Mouse (Mus musculus) ovary, postnatal 14 days (tissue): ENCODE data around the gene Ralgds.

ENCODE experiments used
- DNase-seq: peaks from one replicate; pipeline ENCODE4 v3.0.0; 2022; ENCODE audit warnings: low spot score

The Ralgds gene

DNA sequence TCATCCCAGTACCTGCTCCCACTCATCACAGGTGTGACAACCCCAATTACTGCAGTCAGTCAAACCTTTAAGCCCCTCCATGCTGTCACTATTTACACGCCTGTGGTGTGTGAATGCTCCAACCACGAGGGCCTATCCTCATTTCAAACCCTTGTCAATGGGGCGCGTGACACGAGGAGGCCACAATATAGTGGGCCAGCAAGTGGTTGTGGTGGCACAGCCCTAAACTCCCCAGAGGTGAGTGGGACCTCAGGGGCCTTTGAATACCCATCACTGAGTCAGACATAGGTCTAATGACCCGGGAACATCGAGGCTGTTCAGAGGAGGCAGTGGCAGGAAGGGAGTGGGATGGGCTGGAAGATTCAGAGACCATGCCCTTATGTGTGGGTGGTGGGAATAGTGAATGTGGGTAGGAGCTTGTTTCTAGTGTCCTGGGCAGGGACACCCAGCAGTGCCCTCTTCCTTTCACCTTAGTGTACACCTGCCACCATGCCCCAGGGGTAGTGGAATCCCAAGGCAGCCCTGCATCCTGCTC is 21.0 kb downstream of the Ralgds start:
- DNase-seq = no peak

DNA sequence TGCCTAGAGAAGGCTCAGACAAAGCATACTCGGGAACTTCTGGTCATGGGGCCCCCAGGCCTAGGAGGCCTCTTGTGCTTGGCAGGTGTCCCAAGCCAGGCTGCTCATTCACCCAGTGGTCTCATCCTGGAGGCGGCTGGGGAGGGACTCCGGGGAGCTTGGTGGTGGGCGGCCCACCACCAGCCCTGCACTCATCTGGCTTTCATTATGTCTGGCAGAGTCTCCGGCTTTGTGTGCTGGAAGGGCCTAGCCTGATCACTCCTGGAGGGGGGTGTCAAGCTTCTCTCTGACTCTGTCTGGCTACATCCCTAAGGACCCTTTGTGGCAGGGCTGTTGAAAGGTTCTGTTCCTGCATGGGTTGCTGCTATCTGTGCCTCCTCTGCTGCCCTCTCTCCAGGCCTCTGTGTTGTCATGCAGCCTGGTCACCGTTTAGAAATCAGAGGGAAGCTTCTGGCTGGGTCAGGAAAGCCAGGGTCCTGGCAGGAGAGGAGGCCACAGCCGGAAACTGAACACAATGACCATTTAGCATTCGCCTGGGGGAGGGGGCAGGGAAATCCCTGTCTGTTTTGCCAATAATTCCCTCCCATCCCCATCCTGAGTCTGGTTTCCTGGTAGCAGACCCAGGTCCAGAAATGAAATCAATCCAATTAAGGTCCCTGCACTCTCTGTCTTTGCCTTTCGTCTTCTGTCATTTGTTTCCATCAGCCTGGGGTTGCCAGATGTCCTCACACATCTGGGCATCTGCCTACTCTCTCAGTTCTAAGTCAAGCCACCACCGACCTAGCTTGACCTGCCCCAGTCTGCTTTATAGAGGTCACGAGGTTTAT is 21.7 kb downstream of the Ralgds start:
- DNase-seq = no peak

DNA sequence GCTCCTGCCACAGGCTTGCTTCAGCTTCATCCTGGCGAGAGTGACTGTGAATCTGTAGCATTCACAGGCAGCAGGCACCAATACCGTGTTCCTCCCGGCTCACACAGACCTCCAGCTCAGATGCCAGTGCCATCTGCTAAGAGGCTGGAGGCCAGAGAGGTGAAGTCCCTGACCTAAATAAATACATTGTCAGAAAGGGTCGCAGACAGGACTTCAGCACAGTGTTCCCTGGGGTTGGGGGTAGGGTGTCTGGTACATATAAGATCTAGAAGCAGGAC is 22.3 kb downstream of the Ralgds start:
- DNase-seq = no peak

DNA sequence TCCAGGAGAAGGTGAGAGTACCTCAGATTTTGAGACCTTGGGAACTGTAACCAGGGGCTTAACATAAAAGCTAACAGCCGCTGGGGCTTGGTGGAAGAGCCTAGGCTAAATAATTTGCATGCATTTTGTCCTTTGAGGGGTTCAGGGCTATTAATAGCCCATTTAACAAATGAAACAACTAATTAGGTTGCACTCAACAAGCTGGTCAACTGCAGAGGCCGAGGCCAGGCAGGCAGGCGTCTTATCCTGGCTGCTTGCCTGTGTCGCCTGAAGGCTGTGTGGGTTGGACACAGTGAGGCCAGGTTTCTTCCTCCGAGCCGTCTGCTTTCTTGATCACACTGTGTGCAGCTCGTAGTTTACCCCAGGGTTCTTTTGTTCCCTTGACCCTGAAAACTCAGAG is 22.7 kb downstream of the Ralgds start:
- no peak for DNase-seq

DNA sequence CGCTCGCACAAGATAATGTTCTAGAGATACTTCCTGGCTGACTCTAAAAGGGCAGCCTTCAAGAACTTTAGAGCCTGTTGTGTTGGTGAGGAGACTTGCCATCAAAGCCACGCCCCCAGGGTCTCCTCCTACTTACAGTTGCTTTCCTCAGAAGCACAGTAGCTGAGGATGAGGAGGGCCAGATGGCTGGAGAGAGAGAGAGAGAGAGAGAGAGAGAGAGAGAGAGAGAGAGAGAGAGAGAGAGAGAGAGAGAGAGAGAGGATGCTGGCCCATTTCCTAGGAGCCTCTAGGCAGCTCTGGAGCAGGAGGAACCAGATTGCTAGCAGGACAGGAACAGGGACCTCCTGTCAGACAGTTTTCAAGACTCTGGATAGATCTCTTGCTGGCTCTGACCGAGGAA is 23.2 kb downstream of the Ralgds start:
- DNase-seq = no peak

DNA sequence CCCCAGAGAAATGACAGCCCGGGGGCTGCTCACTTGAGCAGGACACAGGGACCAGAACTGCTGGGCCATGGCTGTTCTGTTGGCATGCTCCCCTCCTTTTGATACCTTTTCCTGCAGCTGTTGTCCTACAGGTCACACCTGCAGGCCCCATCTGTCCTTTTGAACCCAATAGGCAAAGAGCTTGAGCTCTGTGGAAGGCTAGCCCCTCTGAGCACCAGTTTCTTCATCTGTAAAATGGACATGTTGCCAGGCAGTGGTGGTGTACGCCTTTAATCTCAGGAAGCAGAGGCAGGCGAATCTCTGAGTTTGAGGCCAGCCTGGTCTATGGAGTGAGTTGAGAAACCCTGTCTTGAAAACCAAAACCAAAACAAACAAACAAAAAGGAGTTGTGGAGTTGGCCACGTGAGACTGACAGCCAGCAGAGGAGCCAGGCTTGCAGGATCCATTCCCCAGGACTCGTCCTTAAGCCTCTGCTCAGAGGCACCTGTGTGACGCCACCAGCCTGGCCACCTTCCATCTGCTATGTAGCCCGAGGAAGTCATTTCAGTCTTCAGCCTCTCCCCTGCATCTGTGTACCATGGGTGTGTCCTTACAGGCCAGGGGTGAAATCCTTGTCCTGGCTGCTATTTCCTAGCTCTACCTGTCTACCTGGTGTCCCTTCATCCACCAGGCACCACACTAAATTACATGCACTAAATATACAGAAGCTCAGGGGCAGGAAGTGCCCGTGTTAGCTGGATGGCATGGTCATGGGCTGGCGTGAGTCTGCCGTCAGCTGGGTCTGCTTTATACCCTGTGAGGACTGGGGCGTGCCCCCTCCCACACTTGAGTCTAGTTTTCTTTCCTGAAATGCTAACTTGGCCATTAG is 24.1 kb downstream of the Ralgds start:
- no peak for DNase-seq

DNA sequence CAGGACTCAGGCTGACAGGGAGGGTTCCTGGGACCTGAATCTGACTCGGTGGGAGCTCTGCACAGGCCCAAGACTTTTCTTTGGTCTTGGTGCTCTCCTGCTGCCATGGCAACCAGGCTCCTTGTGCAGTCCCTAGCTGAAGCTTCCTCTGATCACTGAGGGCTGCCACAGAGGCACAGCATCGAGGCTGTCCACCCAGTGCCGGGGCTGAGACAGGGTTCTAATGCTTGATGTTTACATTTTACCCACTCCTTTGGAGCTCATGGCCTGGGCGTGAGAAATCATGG is 24.7 kb downstream of the Ralgds start:
- DNase-seq = no peak

DNA sequence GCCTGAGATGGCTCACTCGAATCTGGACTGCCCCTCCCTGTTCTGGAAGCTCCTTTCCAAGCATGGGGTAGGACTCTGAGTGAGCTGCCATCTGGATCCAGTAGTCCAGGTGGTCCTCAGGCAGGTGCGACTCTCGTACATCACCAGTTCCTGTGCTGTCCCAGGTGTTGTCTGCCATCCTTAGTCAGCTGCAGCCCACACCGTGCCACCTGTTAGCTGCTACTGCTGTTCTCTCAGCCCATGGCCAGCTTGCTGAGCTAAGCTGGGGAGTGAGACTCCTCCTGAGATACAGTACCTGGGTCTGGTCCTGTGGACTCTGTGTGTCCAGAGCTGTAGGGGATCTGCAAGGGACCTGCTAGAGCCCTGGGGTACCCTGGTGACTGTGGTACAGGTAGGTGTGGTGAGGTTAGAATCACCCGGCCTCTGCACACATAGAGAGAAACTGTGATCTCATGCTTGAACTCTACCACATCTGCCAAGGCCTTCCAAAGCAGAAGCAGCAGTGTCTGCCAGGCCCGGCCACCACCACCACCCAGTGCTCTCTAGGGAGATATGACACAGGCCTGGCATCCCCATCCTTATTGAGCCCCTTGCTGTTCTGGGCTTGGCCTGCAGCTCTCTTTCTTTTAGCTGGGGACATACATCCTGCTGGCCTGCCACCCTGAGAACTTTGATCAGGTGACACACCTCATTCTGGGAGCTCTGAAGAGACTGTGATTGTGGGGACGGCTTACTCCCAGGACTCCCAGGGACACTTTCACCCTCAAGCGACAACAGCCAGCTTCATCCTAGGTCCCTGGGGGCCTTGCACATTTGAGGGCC is 25.3 kb downstream of the Ralgds start:
- DNase-seq = no peak

DNA sequence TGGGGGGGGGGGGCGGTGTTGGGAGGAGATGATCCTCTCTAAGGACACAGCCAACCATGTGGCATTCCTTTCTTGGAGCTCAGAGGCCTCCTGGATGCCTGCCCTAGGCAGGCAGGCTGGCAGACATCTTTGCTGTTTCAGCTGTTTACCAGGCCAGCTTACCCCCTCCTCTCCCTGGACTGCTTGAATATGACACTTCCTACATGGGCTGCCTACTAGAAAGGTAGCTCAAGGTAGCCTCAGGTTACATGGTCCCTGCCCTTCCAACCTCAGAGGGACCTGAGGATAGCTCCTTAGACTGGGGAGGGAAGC is 25.8 kb downstream of the Ralgds start:
- DNase-seq = no peak

DNA sequence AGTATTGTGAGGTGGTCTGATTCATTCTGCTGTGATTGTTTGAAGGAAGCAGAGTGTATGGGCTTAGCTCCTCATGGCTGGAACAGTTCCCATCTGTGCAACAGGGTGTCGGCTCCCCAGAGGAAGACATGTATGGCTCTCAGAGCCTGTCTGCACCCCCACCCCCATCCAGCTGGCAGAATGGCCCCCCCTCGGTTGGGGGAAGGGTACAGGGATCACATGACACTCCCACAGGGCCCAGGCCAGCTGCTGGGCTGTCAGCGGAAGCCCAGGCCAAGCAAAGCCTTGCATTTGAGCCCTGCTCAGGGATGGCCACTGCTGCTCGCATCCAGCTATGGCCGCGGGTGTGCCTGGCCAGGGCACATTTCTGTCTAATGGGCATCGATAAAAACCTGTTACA is 26.3 kb downstream of the Ralgds start:
- DNase-seq = no peak

DNA sequence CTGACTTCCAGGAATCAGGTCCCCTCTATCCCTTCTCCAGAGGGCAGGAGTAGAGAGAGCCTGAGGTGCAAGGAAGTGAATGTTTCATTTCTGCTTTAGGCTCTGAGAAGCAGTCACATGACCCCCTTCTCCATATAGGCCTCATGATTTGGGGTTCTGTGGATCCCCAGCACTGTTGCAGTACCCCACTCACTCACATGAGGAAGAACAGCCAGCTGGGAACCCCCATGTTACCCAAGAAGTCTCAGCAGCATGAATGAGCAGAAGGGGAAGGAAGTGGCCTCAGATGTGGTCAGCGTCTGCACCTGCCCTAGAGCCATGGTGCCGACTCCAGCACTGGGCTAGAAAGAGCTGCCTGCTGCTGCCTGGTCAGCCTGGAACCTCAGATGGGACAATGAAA is 27.0 kb downstream of the Ralgds start:
- DNase-seq = no peak

DNA sequence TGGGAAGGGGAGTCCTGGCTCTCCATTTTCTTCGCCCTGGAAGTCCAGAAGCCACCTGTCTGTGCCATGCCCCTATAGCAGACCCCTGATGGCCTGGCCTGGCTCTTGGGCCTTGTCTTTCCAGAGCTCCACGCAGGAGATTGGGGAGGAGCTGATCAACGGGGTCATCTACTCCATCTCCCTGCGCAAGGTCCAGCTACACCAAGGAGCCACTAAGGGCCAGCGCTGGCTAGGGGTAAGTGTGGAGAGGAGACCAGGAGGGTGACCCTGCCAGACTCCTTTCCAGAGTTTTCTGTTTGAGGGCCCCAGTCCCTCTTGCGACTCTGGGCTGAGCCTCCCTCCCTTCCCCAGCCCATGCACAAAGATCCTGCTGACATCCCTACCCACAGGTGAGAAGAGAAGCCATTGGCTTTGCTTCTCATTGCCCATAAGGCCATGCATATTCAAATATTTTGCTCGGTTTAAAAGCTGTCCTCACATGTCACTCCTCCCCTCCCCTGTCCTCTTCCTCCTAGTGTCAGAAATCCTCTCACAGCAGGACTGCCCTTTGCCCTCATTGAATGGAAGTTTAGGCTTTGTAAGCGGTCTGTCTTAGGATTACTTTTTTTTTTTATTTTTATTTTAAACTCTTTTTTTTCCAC is 27.8 kb downstream of the Ralgds start:
- DNase-seq = no peak

DNA sequence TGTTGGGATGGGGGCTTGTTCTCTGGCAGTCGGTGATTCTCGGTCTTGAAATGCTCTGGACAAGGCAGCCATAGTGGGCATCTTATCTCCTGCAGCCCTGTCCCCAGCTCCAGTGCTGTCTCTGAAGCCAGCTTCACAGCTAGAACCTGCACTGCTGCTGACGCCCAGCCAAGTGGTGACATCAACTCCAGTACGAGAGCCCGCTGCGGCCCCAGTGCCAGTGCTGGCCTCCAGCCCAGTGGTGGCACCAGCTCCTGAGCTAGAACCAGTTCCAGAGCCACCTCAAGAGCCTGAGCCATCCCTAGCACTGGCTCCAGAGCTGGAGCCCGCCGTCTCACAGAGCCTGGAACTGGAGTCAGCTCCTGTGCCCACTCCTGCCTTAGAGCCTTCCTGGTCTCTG is 31.0 kb downstream of the Ralgds start:
- no peak for DNase-seq

DNA sequence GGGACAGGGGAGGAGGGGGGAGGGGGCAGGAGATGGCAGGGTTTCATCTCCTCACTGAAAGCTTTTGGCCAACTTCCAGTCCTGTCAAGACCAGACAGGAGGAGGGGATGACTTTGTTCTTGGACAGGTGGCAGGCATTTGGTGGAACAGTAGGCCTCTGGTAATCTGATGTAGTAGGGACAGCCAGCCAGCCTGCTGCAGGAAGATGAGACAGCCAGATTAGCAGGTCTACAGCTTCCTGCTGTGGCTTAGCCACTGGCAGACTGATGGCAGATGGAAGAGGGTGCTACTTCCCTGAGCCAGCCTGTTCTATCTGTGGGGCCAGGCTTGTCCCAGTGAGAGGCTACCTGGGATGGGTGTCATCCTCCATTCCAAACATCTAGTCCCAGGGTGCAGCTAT is 33.1 kb downstream of the Ralgds start:
- no peak for DNase-seq

DNA sequence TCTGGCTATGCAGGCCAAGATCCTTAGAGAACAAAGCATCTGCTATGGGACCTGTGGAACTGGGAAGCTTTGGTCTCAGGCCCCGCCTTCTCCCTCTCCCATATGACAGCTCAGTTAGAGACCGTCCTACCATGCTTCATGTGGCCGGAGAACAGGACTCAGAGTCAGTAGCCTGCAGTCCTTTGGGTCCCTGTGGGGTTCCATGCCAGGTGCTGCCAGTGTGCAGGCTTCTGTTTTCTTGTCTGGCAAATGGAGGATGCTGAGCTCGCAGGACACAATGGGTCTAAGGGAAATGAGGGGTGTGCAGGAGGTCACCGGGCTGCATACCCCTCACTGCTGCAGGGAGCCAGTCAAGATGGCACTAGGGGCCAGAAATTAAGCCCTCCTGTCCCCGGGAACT is 33.6 kb downstream of the Ralgds start:
- DNase-seq = no peak

DNA sequence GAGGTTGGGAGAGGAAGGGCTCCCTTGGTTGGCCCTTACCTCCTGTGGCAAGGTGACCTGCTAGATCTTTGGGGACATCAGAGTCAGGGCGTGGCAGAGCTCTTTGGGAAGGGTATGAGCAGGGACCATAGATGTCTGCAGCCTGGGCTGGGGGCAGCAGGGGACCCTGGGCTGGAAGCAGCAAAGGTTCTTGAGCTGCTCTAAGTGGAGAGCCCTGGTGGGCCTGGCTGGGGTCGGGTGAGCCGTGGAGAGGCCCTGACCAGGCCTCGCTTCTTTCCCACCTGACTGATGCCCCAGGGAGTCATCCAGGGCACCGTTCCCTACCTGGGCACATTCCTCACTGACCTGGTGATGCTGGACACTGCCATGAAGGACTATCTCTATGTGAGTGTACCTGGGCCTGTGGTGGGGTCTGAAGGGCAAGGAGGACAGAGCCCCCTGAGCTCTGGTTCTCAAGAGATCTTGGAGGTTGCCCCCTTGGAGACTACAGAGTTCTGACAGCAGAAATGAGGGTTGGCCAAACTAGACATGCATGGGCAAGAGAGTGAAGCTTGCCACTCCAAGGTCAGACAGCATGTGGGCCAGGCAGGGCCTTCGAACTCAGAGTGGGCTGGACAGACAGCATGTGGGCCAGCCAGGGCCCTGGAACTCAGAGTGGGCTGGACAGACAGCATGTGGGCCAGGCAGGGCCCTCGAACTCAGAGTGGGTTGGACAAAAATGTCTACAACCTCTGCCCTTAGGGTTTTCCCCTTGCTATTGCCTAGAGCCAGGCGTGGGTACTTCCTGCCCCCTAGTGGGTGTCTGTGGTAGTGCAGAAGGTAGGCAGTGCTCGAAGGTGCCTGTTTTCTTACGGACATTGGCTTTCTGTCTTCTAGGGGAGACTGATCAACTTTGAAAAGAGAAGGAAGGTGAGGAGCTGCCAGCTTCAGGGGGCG is 34.6 kb downstream of the Ralgds start:
- peak; percentile 87 for DNase-seq

DNA sequence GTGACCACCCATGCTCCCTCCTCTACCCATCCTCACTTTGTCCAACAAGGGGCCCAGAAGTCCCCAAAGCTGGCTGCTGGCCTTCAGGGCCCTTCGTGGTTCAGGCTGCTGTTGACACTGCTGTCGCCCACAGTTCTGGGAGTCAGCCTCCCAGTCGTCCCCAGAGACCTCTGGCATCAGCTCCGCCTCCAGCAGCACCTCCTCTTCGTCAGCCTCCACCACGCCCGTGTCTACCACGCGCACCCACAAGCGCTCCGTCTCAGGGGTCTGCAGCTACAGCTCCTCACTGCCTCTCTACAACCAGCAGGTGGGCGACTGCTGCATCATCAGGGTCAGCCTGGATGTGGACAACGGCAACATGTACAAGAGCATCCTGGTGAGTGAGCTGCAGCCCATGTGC is 36.2 kb downstream of the Ralgds start:
- no peak for DNase-seq

DNA sequence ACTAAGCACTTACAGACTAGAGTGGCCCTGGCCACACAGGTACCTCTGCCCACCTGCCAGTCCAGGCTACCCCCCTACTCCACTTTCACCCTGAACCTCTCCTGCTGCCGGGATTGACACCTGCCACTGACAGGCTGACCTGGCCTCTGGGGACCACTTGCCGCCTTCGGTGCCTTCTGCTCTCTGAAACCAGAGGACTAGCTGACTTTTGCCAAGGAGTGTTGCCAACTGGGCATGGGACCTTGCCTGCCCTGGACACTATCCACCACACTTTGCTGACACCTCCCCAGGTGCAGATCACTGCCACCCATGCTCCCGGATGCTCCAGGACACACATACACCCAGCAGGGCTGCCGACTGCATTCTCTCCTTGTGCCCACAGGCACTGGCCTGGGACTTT is 39.4 kb downstream of the Ralgds start:
- no peak for DNase-seq

DNA sequence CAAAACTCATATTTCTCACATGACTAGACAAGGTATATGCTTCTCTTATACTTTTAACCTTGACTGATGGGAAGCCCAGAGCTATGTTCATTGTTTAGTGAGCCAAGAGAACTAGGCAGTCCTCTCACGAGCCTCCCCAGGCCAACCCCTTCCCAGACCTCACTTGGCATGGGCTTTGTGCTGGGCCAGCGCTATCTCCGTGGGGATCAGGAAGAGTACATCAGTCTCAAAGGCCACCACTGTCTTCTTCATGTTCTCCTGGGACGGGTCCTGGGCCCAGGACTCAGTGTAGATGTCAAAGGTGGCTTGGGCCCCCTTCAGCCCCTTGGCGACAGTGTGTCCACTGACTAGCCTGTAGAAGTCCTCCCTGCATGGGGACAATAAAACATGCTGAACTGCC is 44.5 kb downstream of the Ralgds start:
- DNase-seq = no peak

DNA sequence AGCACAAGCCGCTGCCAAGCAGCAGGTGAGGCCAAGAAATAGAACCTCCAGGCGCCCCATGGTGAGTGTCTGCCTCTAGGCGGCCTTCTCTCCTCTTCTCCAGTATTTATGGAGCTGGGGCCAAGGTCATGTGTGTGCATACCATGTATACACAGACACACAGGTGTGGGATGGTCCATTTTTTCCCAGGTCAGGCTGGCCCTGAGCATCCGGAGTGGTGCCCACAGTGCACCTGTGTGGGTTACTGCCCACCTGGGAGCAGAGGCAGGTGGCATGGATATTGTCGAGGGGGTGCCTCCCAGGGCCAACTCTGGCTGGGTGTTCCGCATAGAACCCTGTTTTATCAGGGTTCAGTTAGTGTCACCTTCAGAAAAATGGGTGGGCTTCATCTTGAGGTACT is 50.4 kb downstream of the Ralgds start, which contains the start of gene Cel:
Gene Cel (minus strand): TSS at position 101 of the 400 bp plus-strand sequence.
- DNase-seq = no peak

DNA sequence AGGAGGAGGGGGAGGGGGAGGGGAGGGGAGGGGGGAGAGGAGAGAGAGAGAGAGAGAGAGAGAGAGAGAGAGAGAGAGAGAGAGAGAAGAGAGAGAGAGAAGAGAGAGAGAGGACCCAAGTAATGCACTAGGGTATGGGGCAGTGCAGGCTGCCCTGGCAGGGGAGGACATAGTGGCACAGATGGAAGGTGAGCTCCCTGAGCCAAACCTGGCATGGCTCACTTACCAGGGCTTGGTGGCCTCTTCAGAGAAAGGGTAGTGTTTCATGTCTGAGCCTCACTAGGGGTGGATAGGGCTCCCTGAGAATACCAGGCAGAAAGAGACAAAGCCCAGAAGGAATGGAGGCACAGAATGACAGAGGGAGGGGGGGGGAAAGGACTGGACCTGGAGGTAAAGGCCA is 50.9 kb downstream of the Ralgds start:
- no peak for DNase-seq
